Mouse (Mus musculus): ENCODE data around the gene Stpg3.

DNA sequence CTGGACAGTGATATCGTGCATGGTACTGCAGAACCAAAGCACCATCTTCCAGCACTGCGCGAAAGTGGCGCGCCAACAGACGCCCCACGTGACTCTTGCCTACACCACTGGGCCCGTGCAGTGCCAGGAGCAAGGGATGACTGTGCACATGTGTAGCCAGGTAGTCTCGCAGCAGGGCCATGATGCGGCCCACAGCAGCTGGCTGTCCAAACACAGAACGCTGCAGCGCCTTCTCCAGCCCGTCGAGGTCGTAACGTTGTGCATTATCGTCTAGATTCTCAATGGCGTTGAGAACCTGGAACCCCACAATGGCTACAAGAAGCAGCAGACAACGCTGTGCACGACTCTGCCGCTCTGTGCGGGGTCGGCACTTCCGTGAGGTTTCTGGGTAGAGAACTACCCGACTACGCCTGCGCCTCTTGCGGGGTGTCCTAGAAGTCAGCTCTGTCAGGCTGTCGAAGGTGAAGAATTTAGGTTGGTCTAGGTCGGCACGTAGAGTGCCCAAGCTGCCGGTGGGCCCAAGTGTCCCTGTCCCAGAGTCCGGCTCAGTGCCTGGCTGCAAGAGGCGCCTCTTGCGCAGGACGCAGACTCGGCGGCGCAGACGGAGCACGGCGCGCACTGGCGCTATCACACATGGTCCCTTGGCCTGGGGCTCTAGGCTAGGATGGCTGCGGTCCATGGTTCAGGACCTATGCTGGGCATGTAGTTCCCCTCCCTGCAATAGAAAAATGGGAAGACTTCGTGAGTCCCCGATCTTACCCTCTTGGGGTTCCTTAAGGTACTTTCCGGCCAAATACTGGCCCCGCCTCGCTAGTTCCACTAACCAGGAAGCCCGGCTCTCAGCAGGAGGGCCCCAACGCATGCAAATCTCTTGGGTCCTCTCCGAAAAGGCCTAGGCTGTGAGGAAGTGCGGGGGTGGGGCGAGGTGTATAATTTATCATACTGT is 19.0 kb downstream of the Stpg3 start:
- TF ChIP-seq ETS1 (IDR thresholded peaks at IDR 0.05; ENCODE audit: low read depth, low read length) (peak; percentile 64), CTCF (IDR thresholded peaks at IDR 0.05 in 2 of 3, conservative IDR thresholded peaks at IDR 0.05 in 1 of 3; ENCODE audit: control insufficient read depth in 1 of 3, insufficient read depth in 1 of 3, low read depth in 2 of 3, low read length in 3 of 3, poor library complexity in 1 of 3, severe bottlenecking in 1 of 3) (no peak), MEF2A (IDR thresholded peaks at IDR 0.05; ENCODE audit: extremely low read depth, insufficient replicate concordance, low read depth, low read length, poor library complexity, severe bottlenecking) (no peak), POLR2A (IDR thresholded peaks at IDR 0.05; ENCODE audit: control insufficient read depth in 1 of 2, insufficient read depth in 1 of 2, low read depth in 1 of 2, low read length in 2 of 2, poor library complexity in 1 of 2) (peak; percentile 45 to 76), EP300 (IDR thresholded peaks at IDR 0.05; ENCODE audit: low read depth in 1 of 2, low read length in 2 of 2) (peak in 1 of 2 experiments; percentile 33; a peak in 1 of 4 replicates), ZMIZ1 (IDR thresholded peaks at IDR 0.05; ENCODE audit: low read depth, low read length) (peak; percentile 85), ZC3H11A (IDR thresholded peaks at IDR 0.05; ENCODE audit: low read depth, low read length) (no peak), HCFC1 (IDR thresholded peaks at IDR 0.05; ENCODE audit: low read depth, low read length) (peak; percentile 61), MAZ (IDR thresholded peaks at IDR 0.05; ENCODE audit: low read depth, low read length) (no peak), KAT2A (conservative IDR thresholded peaks at IDR 0.05; ENCODE audit: low read depth, low read length) (no peak; the same call in 1 of the 2 replicates), MAX (IDR thresholded peaks at IDR 0.05; ENCODE audit: low read length) (peak; percentile 91), POLR2AphosphoS5 (IDR thresholded peaks at IDR 0.05; ENCODE audit: borderline replicate concordance, low read depth, low read length) (no peak)
